Mouse (Mus musculus): Measurements from ENCODE around the gene Ddx39b. TPM values are rescaled to one million over a fixed set of nuclear protein-coding genes. Genes with fewer than 3 reads are reported as not detected.

Gene Ddx39b
- polyA plus RNA-seq, 1 experiment from 2014 or later: 466 TPM

- 71% methylated on average over 1 of the region's 1 CpGs for WGBS
- Histone ChIP-seq H3K4me1 (replicated peaks; ENCODE audit: control insufficient read depth, insufficient read depth, low read length) (peaks cover 6% of the 10 kb centered on the region), H3K9ac (replicated peaks; ENCODE audit: low read depth, low read length) (no peak overlapping the region), H3K27ac (ENCODE audit: low read length) (no peak overlapping the region), H3K36me3 (ENCODE audit: control insufficient read depth, insufficient read depth) (no peaks in the 10 kb centered on the region), H3K4me3 (replicated peaks; ENCODE audit: low read length) (no peak overlapping the region), H3K27me3 (replicated peaks; ENCODE audit: control insufficient read depth, insufficient read depth, low read length) (no peaks in the 10 kb centered on the region), H3K4me2 (ENCODE audit: low read length) (no peak overlapping the region), H3K9me3 (ENCODE audit: control insufficient read depth, low read length) (no peaks in the 10 kb centered on the region)
- no peak for ATAC-seq
Observed at GRCm38 (mm10) chr17:35267399-35268086, 26.0 kb downstream of the Ddx39b start.

DNA sequence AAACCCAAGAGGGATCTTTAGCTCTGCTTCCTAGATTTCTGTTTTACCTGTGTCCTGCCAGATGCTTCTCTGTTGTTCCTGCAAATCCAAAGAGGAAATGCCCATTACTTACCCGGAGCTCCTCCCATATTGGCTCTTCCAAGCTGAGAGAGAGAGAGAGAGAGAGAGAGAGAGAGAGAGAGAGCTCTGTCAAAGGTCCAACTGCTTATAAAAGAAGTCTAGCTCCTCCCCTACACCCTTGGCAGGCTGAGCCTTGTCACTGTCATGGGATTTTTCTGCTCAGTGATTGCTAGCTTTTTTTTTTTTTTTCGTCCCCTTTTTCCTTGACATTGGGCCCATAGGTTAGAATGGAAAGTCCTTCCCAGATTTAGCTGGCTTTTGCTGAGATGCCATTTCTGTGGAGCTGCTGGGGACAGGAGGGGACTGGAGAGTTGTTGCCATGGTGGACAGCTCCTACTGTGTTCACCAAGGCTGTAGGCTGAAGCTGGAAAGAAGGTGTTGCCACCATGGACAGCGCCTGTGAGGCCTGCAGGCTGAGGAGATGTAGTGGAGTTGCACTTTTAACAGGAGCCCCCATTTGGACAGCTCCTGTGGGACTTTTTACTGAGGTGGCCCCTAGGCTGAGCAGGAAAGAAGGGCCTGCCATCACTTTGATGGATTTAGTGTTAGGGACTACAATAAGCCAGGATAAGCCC lies 28.3 kb downstream of the Ddx39b start:
- no peak for ATAC-seq
- no peaks in the 10 kb centered on the region for H3K36me3 ChIP-seq (ENCODE audit: control insufficient read depth, insufficient read depth)
- H3K27me3 ChIP-seq (replicated peaks; ENCODE audit: control insufficient read depth, insufficient read depth, low read length): no peaks in the 10 kb centered on the region
- H3K27ac ChIP-seq (ENCODE audit: low read length): no peak overlapping the region
- H3K4me3 ChIP-seq (replicated peaks; ENCODE audit: low read length): no peak overlapping the region
- no peak overlapping the region for H3K9ac ChIP-seq (replicated peaks; ENCODE audit: low read depth, low read length)
- H3K4me2 ChIP-seq (ENCODE audit: low read length): no peak overlapping the region
- H3K9me3 ChIP-seq (ENCODE audit: control insufficient read depth, low read length): no peaks in the 10 kb centered on the region
- 16% methylated on average over 3 of the region's 3 CpGs for WGBS
- no peaks in the 10 kb centered on the region for H3K4me1 ChIP-seq (replicated peaks; ENCODE audit: control insufficient read depth, insufficient read depth, low read length)

DNA sequence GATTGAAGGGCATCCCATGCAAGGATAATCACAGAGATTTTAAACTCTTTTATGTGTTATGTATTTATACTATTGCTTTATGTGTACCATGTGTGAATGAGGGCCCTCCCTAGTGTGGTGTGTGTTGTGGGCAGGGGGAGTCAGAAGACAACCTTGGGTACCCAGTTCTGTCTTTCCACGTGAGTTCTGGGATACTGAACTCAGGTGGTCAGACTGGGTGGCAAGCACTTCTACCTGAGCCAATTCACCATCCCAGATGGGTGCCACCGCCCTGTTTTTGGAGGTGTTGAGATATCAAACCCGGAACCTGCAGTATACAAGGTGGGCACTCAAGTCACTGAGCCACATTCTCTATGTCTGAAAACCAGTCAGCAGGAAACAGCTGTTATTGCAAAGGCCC lies 30.7 kb downstream of the Ddx39b start:
- no peak for ATAC-seq
- Histone ChIP-seq H3K4me2 (ENCODE audit: low read length) (no peak overlapping the region), H3K9ac (replicated peaks; ENCODE audit: low read depth, low read length) (no peak overlapping the region), H3K27me3 (replicated peaks; ENCODE audit: control insufficient read depth, insufficient read depth, low read length) (no peaks in the 10 kb centered on the region), H3K36me3 (ENCODE audit: control insufficient read depth, insufficient read depth) (no peaks in the 10 kb centered on the region), H3K4me1 (replicated peaks; ENCODE audit: control insufficient read depth, insufficient read depth, low read length) (no peaks in the 10 kb centered on the region), H3K4me3 (replicated peaks; ENCODE audit: low read length) (no peak overlapping the region), H3K9me3 (ENCODE audit: control insufficient read depth, low read length) (no peaks in the 10 kb centered on the region), H3K27ac (ENCODE audit: low read length) (no peak overlapping the region)
- WGBS: 80% methylated on average over 3 of the region's 3 CpGs

- no peaks in the 10 kb centered on the region for H3K4me1 ChIP-seq (replicated peaks; ENCODE audit: control insufficient read depth, insufficient read depth, low read length)
- 7% methylated on average over 11 of the region's 11 CpGs for WGBS
- no peaks in the 10 kb centered on the region for H3K9me3 ChIP-seq (ENCODE audit: control insufficient read depth, low read length)
- no peak overlapping the region for H3K9ac ChIP-seq (replicated peaks; ENCODE audit: low read depth, low read length)
- H3K4me3 ChIP-seq (replicated peaks; ENCODE audit: low read length): no peak overlapping the region
- no peaks in the 10 kb centered on the region for H3K36me3 ChIP-seq (ENCODE audit: control insufficient read depth, insufficient read depth)
- ATAC-seq: peak; percentile 66
- no peak overlapping the region for H3K27ac ChIP-seq (ENCODE audit: low read length)
- no peaks in the 10 kb centered on the region for H3K27me3 ChIP-seq (replicated peaks; ENCODE audit: control insufficient read depth, insufficient read depth, low read length)
- no peak overlapping the region for H3K4me2 ChIP-seq (ENCODE audit: low read length)
Observed at GRCm38 (mm10) chr17:35274770-35275169, 33.2 kb downstream of the Ddx39b start.

DNA sequence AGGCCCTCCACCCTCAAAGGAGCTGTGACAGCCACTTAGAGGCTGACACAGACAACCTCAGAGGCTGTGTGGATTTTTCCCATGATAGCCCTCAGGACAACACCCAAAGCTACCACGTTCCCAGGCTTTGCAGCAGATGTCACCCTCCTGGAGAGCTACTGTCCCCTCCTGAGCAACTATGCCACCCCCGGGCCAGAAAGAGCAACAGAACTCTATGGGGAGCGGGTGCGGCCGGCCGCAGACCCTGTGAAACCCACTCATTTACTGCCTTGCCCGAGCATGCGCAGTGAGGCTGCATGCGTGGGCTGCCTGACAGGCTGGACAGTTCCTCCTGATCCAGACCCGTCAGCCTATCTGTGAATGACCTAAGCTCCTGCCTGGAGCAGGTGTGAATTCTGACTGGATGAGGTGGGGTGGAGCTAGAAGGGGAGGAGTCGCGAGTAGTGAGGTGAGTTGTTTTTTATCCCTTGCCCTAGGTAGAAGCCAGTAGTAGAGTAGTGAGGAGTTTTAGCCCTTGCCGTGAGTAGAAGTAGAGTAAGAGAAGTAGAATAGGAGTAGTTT lies 34.8 kb downstream of the Ddx39b start:
- Histone ChIP-seq H3K4me2 (ENCODE audit: low read length) (no peak overlapping the region), H3K9me3 (ENCODE audit: control insufficient read depth, low read length) (no peaks in the 10 kb centered on the region), H3K36me3 (ENCODE audit: control insufficient read depth, insufficient read depth) (no peaks in the 10 kb centered on the region), H3K4me1 (replicated peaks; ENCODE audit: control insufficient read depth, insufficient read depth, low read length) (no peaks in the 10 kb centered on the region), H3K4me3 (replicated peaks; ENCODE audit: low read length) (no peak overlapping the region), H3K27ac (ENCODE audit: low read length) (no peak overlapping the region), H3K9ac (replicated peaks; ENCODE audit: low read depth, low read length) (no peak overlapping the region), H3K27me3 (replicated peaks; ENCODE audit: control insufficient read depth, insufficient read depth, low read length) (no peaks in the 10 kb centered on the region)
- ATAC-seq: no peak
- WGBS: 21% methylated on average over 13 of the region's 13 CpGs

DNA sequence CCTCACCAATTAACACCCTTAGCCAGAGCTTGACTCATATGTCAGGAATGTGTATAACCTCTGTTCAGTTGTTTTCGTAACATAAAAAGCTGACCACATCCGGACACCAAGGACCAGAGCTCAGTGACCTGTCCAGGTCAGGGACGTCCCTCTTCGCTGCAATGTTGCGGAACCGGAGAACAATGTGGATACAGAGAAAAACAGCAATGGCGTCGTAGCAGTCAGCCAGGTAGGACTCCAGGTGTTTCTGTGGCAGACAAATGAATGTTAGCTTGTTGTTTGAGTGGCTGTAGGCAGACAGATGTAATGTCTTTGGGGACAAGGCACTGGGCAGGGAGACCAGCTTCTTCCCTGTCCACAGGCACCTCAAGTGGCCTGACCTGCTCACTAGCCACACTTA lies 36.5 kb downstream of the Ddx39b start:
- no peak overlapping the region for H3K27ac ChIP-seq (ENCODE audit: low read length)
- no peaks in the 10 kb centered on the region for H3K4me1 ChIP-seq (replicated peaks; ENCODE audit: control insufficient read depth, insufficient read depth, low read length)
- no peak overlapping the region for H3K4me2 ChIP-seq (ENCODE audit: low read length)
- no peaks in the 10 kb centered on the region for H3K9me3 ChIP-seq (ENCODE audit: control insufficient read depth, low read length)
- no peak for ATAC-seq
- H3K9ac ChIP-seq (replicated peaks; ENCODE audit: low read depth, low read length): no peak overlapping the region
- 90% methylated on average over 8 of the region's 8 CpGs for WGBS
- no peaks in the 10 kb centered on the region for H3K36me3 ChIP-seq (ENCODE audit: control insufficient read depth, insufficient read depth)
- no peak overlapping the region for H3K4me3 ChIP-seq (replicated peaks; ENCODE audit: low read length)
- no peaks in the 10 kb centered on the region for H3K27me3 ChIP-seq (replicated peaks; ENCODE audit: control insufficient read depth, insufficient read depth, low read length)

GRCm38 (mm10) chr17:35278957-35279688 lies 37.6 kb downstream of the Ddx39b start:
- 89% methylated on average over 13 of the region's 13 CpGs for WGBS
- Histone ChIP-seq H3K27ac (ENCODE audit: low read length) (no peak overlapping the region), H3K4me1 (replicated peaks; ENCODE audit: control insufficient read depth, insufficient read depth, low read length) (no peaks in the 10 kb centered on the region), H3K4me2 (ENCODE audit: low read length) (no peak overlapping the region), H3K9ac (replicated peaks; ENCODE audit: low read depth, low read length) (no peak overlapping the region), H3K4me3 (replicated peaks; ENCODE audit: low read length) (no peak overlapping the region), H3K9me3 (ENCODE audit: control insufficient read depth, low read length) (no peaks in the 10 kb centered on the region), H3K36me3 (ENCODE audit: control insufficient read depth, insufficient read depth) (no peaks in the 10 kb centered on the region), H3K27me3 (replicated peaks; ENCODE audit: control insufficient read depth, insufficient read depth, low read length) (no peaks in the 10 kb centered on the region)
- no peak for ATAC-seq

DNA sequence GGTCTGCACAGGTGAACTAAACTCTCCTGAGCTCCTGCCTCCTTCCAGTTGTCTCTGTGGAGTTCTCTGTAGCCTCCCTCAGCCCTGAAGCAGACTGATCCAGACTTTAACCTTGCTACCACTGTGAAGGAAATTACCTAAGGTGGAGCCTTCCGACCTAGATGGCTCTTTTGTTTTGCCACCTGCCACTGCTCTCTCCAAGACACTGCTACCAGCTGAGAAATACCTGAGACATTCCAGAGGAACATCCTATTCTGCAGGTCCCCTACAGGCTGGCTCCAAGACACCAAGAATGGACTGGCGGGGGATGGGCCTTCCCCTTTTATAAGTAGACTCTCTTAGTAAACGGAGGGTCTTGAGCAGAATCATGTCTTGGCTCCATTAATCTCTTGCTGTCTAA lies 38.7 kb downstream of the Ddx39b start:
- Histone ChIP-seq H3K4me2 (ENCODE audit: low read length) (no peak overlapping the region), H3K27ac (ENCODE audit: low read length) (no peak overlapping the region), H3K27me3 (replicated peaks; ENCODE audit: control insufficient read depth, insufficient read depth, low read length) (no peaks in the 10 kb centered on the region), H3K9ac (replicated peaks; ENCODE audit: low read depth, low read length) (no peak overlapping the region), H3K4me3 (replicated peaks; ENCODE audit: low read length) (no peak overlapping the region), H3K9me3 (ENCODE audit: control insufficient read depth, low read length) (no peaks in the 10 kb centered on the region), H3K4me1 (replicated peaks; ENCODE audit: control insufficient read depth, insufficient read depth, low read length) (no peaks in the 10 kb centered on the region), H3K36me3 (ENCODE audit: control insufficient read depth, insufficient read depth) (no peaks in the 10 kb centered on the region)
- no peak for ATAC-seq
- 70% methylated on average over 3 of the region's 3 CpGs for WGBS

GRCm38 (mm10) chr17:35285431-35285830 lies 43.9 kb downstream of the Ddx39b start:
- Histone ChIP-seq H3K4me1 (replicated peaks; ENCODE audit: control insufficient read depth, insufficient read depth, low read length) (no peaks in the 10 kb centered on the region), H3K4me3 (replicated peaks; ENCODE audit: low read length) (no peak overlapping the region), H3K9me3 (ENCODE audit: control insufficient read depth, low read length) (no peaks in the 10 kb centered on the region), H3K27ac (ENCODE audit: low read length) (no peak overlapping the region), H3K36me3 (ENCODE audit: control insufficient read depth, insufficient read depth) (no peaks in the 10 kb centered on the region), H3K27me3 (replicated peaks; ENCODE audit: control insufficient read depth, insufficient read depth, low read length) (no peaks in the 10 kb centered on the region), H3K9ac (replicated peaks; ENCODE audit: low read depth, low read length) (no peak overlapping the region), H3K4me2 (ENCODE audit: low read length) (no peak overlapping the region)
- ATAC-seq: no peak
